Comparison of ENCODE assay signal across 34 mouse cellular contexts in genomic region chr5:58175532-58175931, GRCm38 (mm10).
"Had no signal": no experiment of that assay in that cellular context is flagged by ENCODE, and none has a peak within 500 bp of the region (broad histone marks: within the 10 kb centered on the region; RNA-seq: fewer than 3 reads in every experiment).

No protein-coding gene starts in this region.

- H3K27me3 ChIP-seq: heart, embryonic 12.5 days; heart, embryonic 13.5 days; heart, embryonic 15.5 days; hindbrain, embryonic 12.5 days; hindbrain, embryonic 13.5 days; hindbrain, embryonic 15.5 days; intestine, embryonic 15.5 days had no signal

- DNase-seq: heart, postnatal 10 days; heart, postnatal 14 days; heart, postnatal 36 days; heart, postnatal 4 days; kidney, adult 11 months; kidney, adult 18-20 months; kidney, adult 2 months; kidney, adult 8-10 months; kidney, adult 9 months; kidney, postnatal 10 days; kidney, postnatal 14 days; kidney, postnatal 25 days; kidney, postnatal 36 days; kidney, postnatal 4 days; layer of hippocampus, adult 9-11 months; layer of hippocampus, postnatal 36 days had no signal

- H3K9me3 ChIP-seq: heart, embryonic 12.5 days; heart, embryonic 13.5 days; heart, embryonic 15.5 days; hindbrain, embryonic 10.5 days; hindbrain, embryonic 12.5 days; hindbrain, embryonic 13.5 days; hindbrain, embryonic 15.5 days; intestine, embryonic 15.5 days had no signal

- H3K4me3 ChIP-seq: heart, embryonic 12.5 days; heart, embryonic 13.5 days; heart, embryonic 15.5 days; hindbrain, embryonic 10.5 days; hindbrain, embryonic 12.5 days; hindbrain, embryonic 13.5 days; hindbrain, embryonic 15.5 days; intestine, embryonic 15.5 days; layer of hippocampus, adult 2 months; left cerebral cortex, adult 2 months had no signal

- H3K4me2 ChIP-seq: heart, embryonic 11.5 days; heart, embryonic 12.5 days; heart, embryonic 13.5 days; heart, embryonic 15.5 days; hindbrain, embryonic 12.5 days; hindbrain, embryonic 13.5 days; hindbrain, embryonic 14.5 days; hindbrain, embryonic 15.5 days; intestine, embryonic 15.5 days had no signal

- H3K27ac ChIP-seq: heart, embryonic 15.5 days; hindbrain, embryonic 10.5 days; hindbrain, embryonic 13.5 days; hindbrain, embryonic 14.5 days; hindbrain, embryonic 15.5 days; hindbrain, postnatal 0 days; intestine, embryonic 15.5 days; kidney, postnatal 0 days; layer of hippocampus, adult 2 months; left cerebral cortex, adult 2 months had no signal

- ATAC-seq: hindbrain, embryonic 16.5 days; hindbrain, postnatal 0 days; inflammation-experienced regulatory T-cells, adult 6 months; intestine, embryonic 15.5 days; intestine, embryonic 16.5 days; intestine, postnatal 0 days had no signal

- H3K4me1 ChIP-seq: heart, embryonic 12.5 days; heart, embryonic 15.5 days; hindbrain, embryonic 10.5 days; hindbrain, embryonic 12.5 days; hindbrain, embryonic 13.5 days; hindbrain, embryonic 15.5 days; intestine, embryonic 15.5 days had no signal

- H3K9ac ChIP-seq: heart, embryonic 12.5 days; heart, embryonic 13.5 days; heart, embryonic 15.5 days; hindbrain, embryonic 12.5 days; hindbrain, embryonic 13.5 days; hindbrain, embryonic 14.5 days; hindbrain, embryonic 15.5 days; intestine, embryonic 15.5 days had no signal

- H3K36me3 ChIP-seq: heart, embryonic 12.5 days; heart, embryonic 13.5 days; heart, embryonic 15.5 days; hindbrain, embryonic 10.5 days; hindbrain, embryonic 12.5 days; hindbrain, embryonic 13.5 days; hindbrain, embryonic 15.5 days; intestine, embryonic 15.5 days had no signal
